Mouse (Mus musculus) MEL (cell line): ENCODE measurements around the gene Hibadh. TPM values are rescaled to one million over a fixed set of nuclear protein-coding genes. Genes with fewer than 3 reads are reported as not detected.

Experiments used
- DNase-seq: peaks from one replicate; pipeline ENCODE4 v3.0.0; 2011; ENCODE audit warnings: low read depth, low spot score
- H3K27ac ChIP-seq: 2 replicates; pipeline ENCODE4 v1.5.1; 2012; ENCODE audit warnings: low read depth, mild to moderate bottlenecking, control low read depth, low read length, moderate library complexity; ENCODE audit not compliant: control insufficient read depth
- H3K27me3 ChIP-seq, 2 experiments: fragments of 150-350 bp in 1 of 2; sonication (generic) in 1 of 2; 2 replicates each; pipeline ENCODE4 v1.6.1; 2012; ENCODE audit warnings: low read length in 2 of 2, mild to moderate bottlenecking in 2 of 2, improper control_type of control experiment in 1 of 2, moderate library complexity in 1 of 2; ENCODE audit not compliant: insufficient read depth in 2 of 2, control insufficient read depth in 1 of 2
- H3K36me3 ChIP-seq, 2 experiments: 2 replicates each; pipeline ENCODE4 v1.6.1; 2012 to 2014; ENCODE audit warnings: low read length in 2 of 2, improper control_type of control experiment in 1 of 2, inconsistent platforms in 1 of 2, mild to moderate bottlenecking in 1 of 2; ENCODE audit not compliant: insufficient read depth in 2 of 2, control insufficient read depth in 1 of 2
- H3K4me1 ChIP-seq, 2 experiments: fragments of 150-350 bp in 1 of 2; sonication (generic) in 1 of 2; 2 replicates each; pipeline ENCODE4 v1.6.1; 2012; ENCODE audit warnings: low read length in 2 of 2, improper control_type of control experiment in 1 of 2, mild to moderate bottlenecking in 1 of 2; ENCODE audit not compliant: insufficient read depth in 2 of 2, control insufficient read depth in 1 of 2
- H3K4me3 ChIP-seq, 2 experiments: fragments of 150-350 bp in 1 of 2; sonication (generic) in 1 of 2; 2 replicates each; pipeline ENCODE4 v1.5.1; 2012; ENCODE audit warnings: low read depth in 2 of 2, low read length in 2 of 2, mild to moderate bottlenecking in 2 of 2, moderate library complexity in 2 of 2, control low read depth in 1 of 2, improper control_type of control experiment in 1 of 2; ENCODE audit not compliant: control insufficient read depth in 1 of 2, insufficient read depth in 1 of 2
- H3K79me2 ChIP-seq: 2 replicates; pipeline ENCODE4 v1.6.1; 2012; ENCODE audit warnings: mild to moderate bottlenecking, low read length, moderate library complexity; ENCODE audit not compliant: control insufficient read depth, poor library complexity, insufficient read depth
- H3K9ac ChIP-seq: 2 replicates; pipeline ENCODE4 v1.6.1; 2012; ENCODE audit warnings: low read depth, mild to moderate bottlenecking, control low read depth, low read length, moderate library complexity; ENCODE audit not compliant: control insufficient read depth, poor library complexity, severe bottlenecking
- H3K9me3 ChIP-seq: fragments of 150-350 bp; sonication (generic); replicated peaks from 2 replicates; pipeline ENCODE4 v1.6.1; 2012; ENCODE audit warnings: mild to moderate bottlenecking, low read length, improper control_type of control experiment, moderate library complexity; ENCODE audit not compliant: insufficient read depth
- BHLHE40 ChIP-seq: IDR thresholded peaks from 2 replicates; pipeline ENCODE4 v1.6.1; 2012; ENCODE audit warnings: low read depth, mild to moderate bottlenecking, inconsistent platforms, low read length, improper control_type of control experiment, borderline replicate concordance
- CTCF ChIP-seq, 3 experiments: IDR thresholded peaks in 2 of 3; conservative IDR thresholded peaks in 1 of 3; 2 replicates each; pipeline ENCODE4 v1.5.1; 2011 to 2012; ENCODE audit warnings: low read length in 3 of 3, low read depth in 2 of 3, mild to moderate bottlenecking in 2 of 3, improper control_type of control experiment in 1 of 3, inconsistent platforms in 1 of 3, mixed read lengths in 1 of 3, moderate library complexity in 1 of 3; ENCODE audit not compliant: control insufficient read depth in 1 of 3, insufficient read depth in 1 of 3, poor library complexity in 1 of 3, severe bottlenecking in 1 of 3
- E2F4 ChIP-seq: IDR thresholded peaks from 2 replicates; pipeline ENCODE4 v1.6.1; 2011; ENCODE audit warnings: low read depth, low read length, improper control_type of control experiment, borderline replicate concordance
- ELF1 ChIP-seq: IDR thresholded peaks from 2 replicates; pipeline ENCODE4 v1.6.1; 2014; ENCODE audit warnings: low read depth, mild to moderate bottlenecking, inconsistent platforms, low read length, improper control_type of control experiment, moderate library complexity
- EP300 ChIP-seq, 2 experiments: IDR thresholded peaks; 2 replicates each; pipeline ENCODE4 v1.6.1; 2011; ENCODE audit warnings: improper control_type of control experiment in 2 of 2, low read length in 2 of 2, low read depth in 1 of 2, mild to moderate bottlenecking in 1 of 2
- ETS1 ChIP-seq: IDR thresholded peaks from 2 replicates; pipeline ENCODE4 v1.6.1; 2012; ENCODE audit warnings: low read depth, mild to moderate bottlenecking, inconsistent platforms, low read length, improper control_type of control experiment, moderate library complexity
- MAFK ChIP-seq: IDR thresholded peaks from 2 replicates; pipeline ENCODE4 v1.6.1; 2011; ENCODE audit warnings: low read depth, mild to moderate bottlenecking, low read length, improper control_type of control experiment, borderline replicate concordance
- MAX ChIP-seq: IDR thresholded peaks from 2 replicates; pipeline ENCODE4 v1.6.1; 2011; ENCODE audit warnings: low read length, improper control_type of control experiment
- MAZ ChIP-seq: IDR thresholded peaks from 2 replicates; pipeline ENCODE4 v1.6.1; 2012; ENCODE audit warnings: low read depth, mild to moderate bottlenecking, inconsistent platforms, low read length, improper control_type of control experiment
- MYB ChIP-seq: IDR thresholded peaks from 2 replicates; pipeline ENCODE4 v1.6.1; 2011; ENCODE audit warnings: mild to moderate bottlenecking, low read depth, low read length, improper control_type of control experiment
- MYC ChIP-seq: IDR thresholded peaks from 2 replicates; pipeline ENCODE4 v1.6.1; 2011; ENCODE audit warnings: low read depth, mild to moderate bottlenecking, low read length, improper control_type of control experiment, moderate library complexity
- RCOR1 ChIP-seq: IDR thresholded peaks from 2 replicates; pipeline ENCODE4 v1.6.1; 2012; ENCODE audit warnings: low read depth, mild to moderate bottlenecking, inconsistent platforms, low read length, improper control_type of control experiment
- SIN3A ChIP-seq: IDR thresholded peaks from 2 replicates; pipeline ENCODE4 v1.6.1; 2012; ENCODE audit warnings: low read length, improper control_type of control experiment, inconsistent platforms
- TAL1 ChIP-seq: IDR thresholded peaks from 2 replicates; pipeline ENCODE4 v1.6.1; 2012; ENCODE audit warnings: mild to moderate bottlenecking, inconsistent platforms, low read length, moderate library complexity, mixed read lengths
- UBTF ChIP-seq: IDR thresholded peaks from 2 replicates; pipeline ENCODE4 v1.6.1; 2012; ENCODE audit warnings: low read depth, mild to moderate bottlenecking, inconsistent platforms, low read length, improper control_type of control experiment, moderate library complexity, borderline replicate concordance; ENCODE audit not compliant: insufficient read depth
- USF1 ChIP-seq: IDR thresholded peaks from 2 replicates; pipeline ENCODE4 v1.6.1; 2014; ENCODE audit warnings: low read depth, mild to moderate bottlenecking, inconsistent platforms, low read length, improper control_type of control experiment, moderate library complexity
- ZC3H11A ChIP-seq: IDR thresholded peaks from 2 replicates; pipeline ENCODE4 v1.6.1; 2012; ENCODE audit warnings: low read depth, mild to moderate bottlenecking, inconsistent platforms, low read length, improper control_type of control experiment
- ZMIZ1 ChIP-seq: IDR thresholded peaks from 2 replicates; pipeline ENCODE4 v1.6.1; 2012; ENCODE audit warnings: low read depth, mild to moderate bottlenecking, inconsistent platforms, low read length, improper control_type of control experiment, moderate library complexity
- polyA plus RNA-seq, 2 experiments: library from polyadenylated mRNA; stranded (reverse) in 1 of 2; unstranded in 1 of 2; fragments of >175 nt in 1 of 2; fragments of >200 nt in 1 of 2; gene quantifications; 2 replicates each; pipeline versions ENCODE4 v1.2.1 to v1.2.4; 2012; ENCODE audit warnings: low replicate concordance in 2 of 2, low read depth in 1 of 2; ENCODE audit not compliant: insufficient read length in 2 of 2, insufficient read depth in 1 of 2, missing spikeins in 1 of 2
- total RNA-seq: library from RNA; depleted of rRNA; stranded (reverse); fragments of 300-350 nt; gene quantifications from 2 replicates; pipeline ENCODE4 v1.2.3, GENCODE M21; 2012

Hibadh gene
- total and polyA plus RNA-seq, 3 experiments: 31.2 to 39.3 TPM; not detected in 1

- peaks cover 0 to 2% of the 10 kb centered on the region in 2 experiments; a peak in 1 of 4 replicates for H3K27me3 ChIP-seq
- H3K79me2 ChIP-seq: no peaks in the 10 kb centered on the region
- DNase-seq: no peak
- no peaks in the 10 kb centered on the region for H3K4me1 ChIP-seq
- no peaks in the 10 kb centered on the region for H3K36me3 ChIP-seq
- no peak overlapping the region for H3K9ac ChIP-seq
- H3K4me3 ChIP-seq: no peak overlapping the region
- H3K9me3 ChIP-seq: no peaks in the 10 kb centered on the region
- no peak overlapping the region for H3K27ac ChIP-seq
- no peak for TF ChIP-seq EP300 (IDR thresholded peaks at IDR 0.05; ENCODE audit: low read depth in 1 of 2, low read length in 2 of 2)
- no peak for TF ChIP-seq SIN3A
- no peak for TF ChIP-seq E2F4
These were observed 126.2 kb downstream of the Hibadh start for GRCm38 (mm10) chr6:52513876-52514405.

DNA sequence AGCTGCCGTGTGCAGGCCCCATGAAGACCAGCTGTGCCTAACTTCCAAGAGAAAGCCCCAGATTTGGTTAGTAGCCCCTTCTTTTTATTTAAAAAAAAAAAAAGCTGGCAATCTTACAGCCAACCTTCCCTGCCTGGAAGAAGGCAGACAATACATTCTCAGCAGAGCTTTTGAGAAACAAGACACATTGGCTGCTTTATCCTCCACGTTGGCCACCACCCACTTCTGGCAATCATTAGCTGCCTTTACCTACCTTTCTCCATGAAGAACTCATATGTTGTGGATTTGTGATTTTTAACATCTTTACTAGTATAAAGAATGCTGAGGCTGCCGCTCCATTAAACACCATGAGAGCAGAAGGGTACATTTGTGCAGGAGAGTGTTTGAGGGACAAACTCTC lies 131.4 kb downstream of the Hibadh start:
- no peak overlapping the region for H3K27ac ChIP-seq
- peaks cover 0 to 2% of the 10 kb centered on the region in 2 experiments; a peak in 1 of 4 replicates for H3K27me3 ChIP-seq
- H3K36me3 ChIP-seq: no peaks in the 10 kb centered on the region
- TF ChIP-seq BHLHE40: no peak
- no peak for TF ChIP-seq RCOR1
- no peak for TF ChIP-seq ZC3H11A
- no peak for TF ChIP-seq CTCF (IDR thresholded peaks at IDR 0.05 in 2 of 3, conservative IDR thresholded peaks at IDR 0.05 in 1 of 3; ENCODE audit: control insufficient read depth in 1 of 3, insufficient read depth in 1 of 3, low read depth in 2 of 3, low read length in 3 of 3, poor library complexity in 1 of 3, severe bottlenecking in 1 of 3)
- TF ChIP-seq ZMIZ1: no peak
- no peak for TF ChIP-seq MAFK
- TF ChIP-seq, all 39 proteins: peak for 0
- no peaks in the 10 kb centered on the region for H3K4me1 ChIP-seq
- H3K9ac ChIP-seq: no peak overlapping the region
- H3K4me3 ChIP-seq: no peak overlapping the region
- H3K79me2 ChIP-seq: no peaks in the 10 kb centered on the region
- no peak for DNase-seq
- no peaks in the 10 kb centered on the region for H3K9me3 ChIP-seq

DNA sequence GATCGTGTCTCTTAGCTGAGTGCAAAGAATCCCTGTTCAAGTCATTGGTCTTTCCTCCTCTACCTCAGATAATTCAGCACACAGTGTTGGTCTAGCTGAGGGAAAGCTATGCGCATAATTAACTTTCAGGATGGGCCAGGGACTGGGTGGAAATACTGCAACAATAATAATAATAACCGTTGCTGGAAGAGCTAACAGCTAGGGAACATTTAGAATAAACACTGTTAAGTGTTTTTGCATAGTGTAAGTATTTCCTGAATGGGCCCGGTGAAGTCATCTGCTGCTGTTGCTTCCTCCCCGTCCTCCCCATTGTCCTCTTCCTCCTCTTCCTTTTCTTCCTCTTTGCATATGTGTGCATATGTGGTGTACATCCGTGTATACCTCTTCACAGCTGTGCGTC lies 132.2 kb downstream of the Hibadh start:
- Histone ChIP-seq H3K27me3 (peaks cover 0 to 2% of the 10 kb centered on the region in 2 experiments; a peak in 1 of 4 replicates), H3K4me1 (no peaks in the 10 kb centered on the region), H3K4me3 (no peak overlapping the region), H3K79me2 (no peaks in the 10 kb centered on the region), H3K36me3 (no peaks in the 10 kb centered on the region), H3K9ac (no peak overlapping the region), H3K9me3 (no peaks in the 10 kb centered on the region), H3K27ac (no peak overlapping the region)
- no peak for DNase-seq
- no peak for TF ChIP-seq MYB
- TF ChIP-seq USF1: no peak
- TF ChIP-seq MAFK: no peak
- TF ChIP-seq RCOR1: no peak
- TF ChIP-seq MAX: no peak
- TF ChIP-seq ETS1: no peak
- TF ChIP-seq MYC: no peak
- TF ChIP-seq TAL1: no peak
- TF ChIP-seq MAZ: no peak
- no peak for TF ChIP-seq ELF1
- TF ChIP-seq UBTF: no peak
- no peak for TF ChIP-seq CTCF (IDR thresholded peaks at IDR 0.05 in 2 of 3, conservative IDR thresholded peaks at IDR 0.05 in 1 of 3; ENCODE audit: control insufficient read depth in 1 of 3, insufficient read depth in 1 of 3, low read depth in 2 of 3, low read length in 3 of 3, poor library complexity in 1 of 3, severe bottlenecking in 1 of 3)
